Mouse (Mus musculus) mouse trophoblast stem cell (cell line): ENCODE measurements around the gene Cacna2d3.

Experiments used
- in situ Hi-C, 2 experiments: fragments of 300-500 bp; cut with MseI, MboI; formaldehyde crosslinking; loops; 2 replicates in 1 of 2; 3 replicates in 1 of 2; pipeline ENCODE4 v1.15.1; 2025

Gene Cacna2d3

DNA sequence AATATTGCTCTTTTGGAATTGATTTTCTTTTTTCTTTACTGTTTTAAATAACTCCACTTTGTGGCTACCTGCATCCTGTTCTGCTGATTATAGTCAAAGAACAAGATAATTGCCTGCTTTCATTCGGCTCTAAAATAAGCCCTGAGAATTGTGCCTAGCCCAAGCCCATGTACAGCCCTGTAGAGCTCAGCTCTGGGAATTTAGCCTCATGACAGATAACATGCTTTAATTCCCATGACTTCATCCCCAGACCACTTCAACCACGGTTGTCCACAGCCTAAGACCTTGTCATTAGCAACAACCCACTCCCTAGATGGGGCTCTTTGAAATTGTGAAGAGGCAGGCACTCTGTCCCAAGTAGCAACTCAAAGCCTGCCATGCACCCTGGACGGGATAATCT lies 762.6 kb downstream of the Cacna2d3 start:
- in situ Hi-C loops: loop anchor here in 1 of 2 experiments (25.0 kb wide), 1 partner anchor 478 kb away; no protein-coding TSS in a partner anchor

DNA sequence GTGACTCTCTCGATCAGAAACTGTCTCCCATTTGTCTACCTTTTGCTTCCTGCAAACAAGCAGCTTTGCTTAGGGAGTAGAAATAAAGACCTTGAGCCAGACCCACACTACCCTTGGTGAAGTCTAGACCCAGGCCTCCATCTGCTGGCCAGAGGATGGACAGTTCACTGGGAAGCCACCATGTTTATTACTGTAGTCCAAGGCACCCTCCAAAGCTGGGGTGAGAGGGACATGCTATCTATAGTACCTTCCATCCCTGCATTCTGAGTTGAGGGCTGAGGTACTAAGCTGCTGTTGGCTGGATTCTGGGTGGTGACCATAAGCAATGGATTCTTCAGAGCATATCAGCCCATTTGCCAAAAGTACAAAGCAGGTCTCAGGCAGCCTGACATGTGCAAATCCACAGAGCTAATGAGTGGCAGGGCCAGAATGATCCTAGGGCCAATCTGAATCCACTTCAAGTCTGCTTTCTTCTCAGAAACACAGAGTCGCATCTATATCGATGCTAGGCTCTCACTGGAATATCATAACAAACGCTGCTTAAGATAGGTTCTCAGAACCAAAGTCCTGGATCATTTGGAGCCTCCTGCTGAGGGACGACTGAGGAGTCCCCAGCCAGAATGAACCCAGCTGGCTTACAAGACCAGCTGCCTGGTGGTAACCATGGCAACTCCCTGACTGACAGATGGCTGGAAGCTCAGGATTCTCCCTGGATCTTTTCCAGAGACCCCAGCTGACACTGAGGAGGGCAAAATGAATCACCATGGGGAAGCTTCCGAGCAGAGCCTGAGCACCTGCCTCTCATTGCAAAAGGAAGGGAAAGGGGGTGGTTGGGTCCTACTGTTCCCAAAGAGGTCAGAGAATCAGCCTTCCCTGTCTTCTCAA lies 763.3 kb downstream of the Cacna2d3 start:
- in situ Hi-C loops: loop anchor here in 1 of 2 experiments (25.0 kb wide), 1 partner anchor 479 kb away; no protein-coding TSS in a partner anchor

DNA sequence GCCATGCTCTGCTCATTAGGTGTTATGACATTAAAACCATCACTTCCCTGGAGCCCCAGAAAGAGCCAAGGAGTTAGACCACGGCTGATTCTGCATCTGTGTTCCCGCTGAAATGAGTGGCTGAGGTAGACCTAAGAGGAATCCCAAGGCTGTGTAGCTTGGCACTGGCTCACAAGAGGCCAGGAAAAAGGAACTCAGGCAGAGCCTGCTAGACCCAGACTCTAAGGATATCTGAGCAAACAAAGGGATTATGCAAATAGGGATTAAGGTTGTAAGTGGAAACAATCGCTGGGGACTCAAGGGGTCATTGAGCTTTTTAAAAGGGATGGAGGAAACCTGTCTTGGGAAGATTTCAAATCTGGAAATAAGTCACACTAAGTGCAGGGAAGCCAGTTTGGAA lies 766.5 kb downstream of the Cacna2d3 start:
- in situ Hi-C loops: loop anchor here in 1 of 2 experiments (25.0 kb wide), 1 partner anchor 482 kb away; no protein-coding TSS in a partner anchor

DNA sequence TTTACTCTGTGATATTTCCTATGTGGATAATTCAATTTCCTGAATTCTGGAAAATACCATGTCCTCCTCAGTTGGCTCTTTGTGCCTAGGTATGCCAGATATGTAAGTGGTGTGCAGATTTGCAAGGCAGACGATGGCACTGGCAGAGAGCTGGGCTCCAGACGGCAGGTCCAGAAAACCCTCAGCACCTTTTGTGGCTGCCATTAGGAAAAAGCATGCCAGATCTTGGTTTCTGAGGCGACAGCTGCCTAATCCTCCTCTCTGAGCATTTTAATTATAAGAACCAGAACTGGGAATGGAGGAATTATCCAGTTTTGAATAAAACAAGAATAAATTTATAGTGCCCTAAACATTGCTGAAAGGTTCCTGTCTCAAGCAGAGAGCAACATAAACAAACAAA lies 767.1 kb downstream of the Cacna2d3 start:
- in situ Hi-C loops: loop anchor here in 1 of 2 experiments (25.0 kb wide), 1 partner anchor 483 kb away; no protein-coding TSS in a partner anchor

DNA sequence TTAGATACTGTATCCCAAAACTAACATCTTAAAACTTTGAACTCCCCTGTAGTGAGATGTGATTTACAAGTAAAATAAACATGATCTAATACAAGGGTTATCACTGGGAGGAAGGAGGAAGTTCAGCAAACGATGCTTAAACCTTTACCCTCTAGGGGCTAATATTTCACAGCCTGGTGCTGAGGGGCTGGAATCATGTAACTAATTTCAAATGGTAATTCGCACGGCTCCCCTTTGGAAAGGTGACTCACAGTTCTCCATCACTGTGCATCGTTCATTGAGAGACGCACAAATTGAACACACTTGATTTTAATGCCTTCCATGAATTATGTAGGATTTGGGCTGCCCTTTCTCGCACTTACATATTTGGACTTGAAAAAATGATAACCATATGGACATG lies 767.6 kb downstream of the Cacna2d3 start:
- in situ Hi-C loops: loop anchor here in 1 of 2 experiments (25.0 kb wide), 1 partner anchor 483 kb away; no protein-coding TSS in a partner anchor

DNA sequence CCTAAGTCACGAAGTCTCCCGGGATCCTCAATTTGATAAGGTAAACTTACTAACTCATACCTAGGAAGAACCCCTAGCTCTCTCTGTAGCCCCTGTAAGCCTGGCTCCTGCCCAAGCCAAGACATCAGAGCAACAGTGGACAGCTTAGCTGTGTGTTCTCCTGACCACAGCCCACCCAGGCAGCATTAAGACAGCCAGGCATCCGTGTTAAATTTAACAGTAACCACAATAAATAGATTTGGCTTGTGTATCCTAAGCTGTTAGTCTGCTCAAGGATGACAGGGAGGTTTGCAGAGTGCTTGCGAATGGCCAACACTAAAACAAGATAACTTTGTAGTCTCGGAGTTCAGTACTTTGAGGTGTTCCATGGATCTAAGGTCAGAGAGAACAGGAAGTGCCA lies 768.3 kb downstream of the Cacna2d3 start:
- in situ Hi-C loops: loop anchor here in 1 of 2 experiments (25.0 kb wide), 1 partner anchor 484 kb away; no protein-coding TSS in a partner anchor

DNA sequence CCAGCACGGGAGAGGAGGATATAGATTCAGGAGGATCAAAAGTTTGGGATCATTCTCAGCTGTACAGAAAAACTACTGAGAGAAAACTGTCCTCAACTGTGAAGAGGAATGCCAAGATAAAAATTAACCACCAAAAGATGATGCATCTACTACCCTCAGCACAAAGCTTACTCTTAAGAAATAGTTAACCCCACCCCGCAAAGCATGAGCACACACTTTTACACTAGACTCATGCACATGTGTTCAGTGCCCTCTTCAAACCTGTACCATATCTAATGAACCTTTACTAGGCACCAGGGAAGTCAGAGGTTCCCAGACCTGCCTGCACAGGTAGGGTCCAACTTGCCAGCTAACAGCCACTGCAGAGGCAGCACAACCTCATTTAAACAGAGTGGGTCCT lies 771.2 kb downstream of the Cacna2d3 start:
- in situ Hi-C loops: loop anchor here in 1 of 2 experiments (25.0 kb wide), 1 partner anchor 487 kb away; no protein-coding TSS in a partner anchor

DNA sequence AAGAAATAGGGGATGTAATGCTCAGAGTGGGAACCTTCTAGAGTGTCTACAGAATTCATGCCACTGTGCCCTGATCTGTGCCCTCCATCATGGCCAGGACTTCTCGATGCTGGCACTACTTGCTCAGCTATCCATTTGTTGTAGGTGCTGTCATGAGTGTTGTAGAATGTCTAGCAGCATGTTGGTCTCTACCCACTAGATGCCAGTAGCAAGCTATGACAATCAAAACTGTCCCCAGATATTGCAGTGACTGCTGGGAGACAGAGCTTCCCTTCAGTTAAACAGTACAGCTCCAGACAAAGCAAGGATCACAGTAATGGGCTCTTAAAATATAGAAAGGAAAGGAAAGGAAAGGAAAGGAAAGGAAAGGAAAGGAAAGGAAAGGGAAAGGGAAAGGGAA lies 771.9 kb downstream of the Cacna2d3 start:
- in situ Hi-C loops: loop anchor here in 1 of 2 experiments (25.0 kb wide), 1 partner anchor 488 kb away; no protein-coding TSS in a partner anchor

DNA sequence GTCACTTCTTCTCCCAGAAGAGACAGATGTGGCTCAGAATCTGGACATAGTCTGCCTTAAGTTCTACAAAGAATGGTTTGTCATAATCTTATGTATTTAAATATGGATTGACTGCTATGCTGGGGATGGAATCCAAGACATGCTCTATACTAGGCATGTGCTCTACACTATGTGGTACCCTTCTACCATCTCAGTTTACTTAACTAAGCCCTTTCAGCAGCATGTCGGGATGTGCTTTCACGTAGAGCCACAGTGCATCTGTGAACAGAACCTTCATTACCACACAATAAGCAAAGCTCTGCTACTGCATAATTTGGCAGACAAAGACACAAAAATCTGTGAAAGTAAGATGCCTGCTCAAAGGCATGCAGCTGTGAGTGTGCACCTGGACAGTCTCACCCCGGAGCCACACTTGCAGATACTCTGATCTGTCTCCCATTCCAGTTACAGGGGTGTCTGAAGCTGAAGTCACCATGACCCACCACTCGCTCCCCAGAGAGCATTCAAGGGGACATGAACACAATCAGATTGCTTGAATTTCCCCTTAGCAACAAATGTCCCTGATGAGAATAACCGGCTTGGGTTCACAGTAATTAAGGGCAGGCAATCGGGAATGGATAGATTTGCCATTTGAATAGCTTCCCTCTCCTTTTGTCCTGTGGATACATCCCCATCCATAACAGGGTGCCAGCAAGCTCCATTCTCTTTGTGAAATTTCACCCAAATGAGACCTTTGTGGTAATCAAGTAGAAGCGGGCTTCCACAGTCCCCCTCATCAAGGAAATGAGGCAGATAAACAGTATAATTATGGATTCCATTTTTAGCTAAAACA lies 773.4 kb downstream of the Cacna2d3 start:
- in situ Hi-C loops: no loop called here

DNA sequence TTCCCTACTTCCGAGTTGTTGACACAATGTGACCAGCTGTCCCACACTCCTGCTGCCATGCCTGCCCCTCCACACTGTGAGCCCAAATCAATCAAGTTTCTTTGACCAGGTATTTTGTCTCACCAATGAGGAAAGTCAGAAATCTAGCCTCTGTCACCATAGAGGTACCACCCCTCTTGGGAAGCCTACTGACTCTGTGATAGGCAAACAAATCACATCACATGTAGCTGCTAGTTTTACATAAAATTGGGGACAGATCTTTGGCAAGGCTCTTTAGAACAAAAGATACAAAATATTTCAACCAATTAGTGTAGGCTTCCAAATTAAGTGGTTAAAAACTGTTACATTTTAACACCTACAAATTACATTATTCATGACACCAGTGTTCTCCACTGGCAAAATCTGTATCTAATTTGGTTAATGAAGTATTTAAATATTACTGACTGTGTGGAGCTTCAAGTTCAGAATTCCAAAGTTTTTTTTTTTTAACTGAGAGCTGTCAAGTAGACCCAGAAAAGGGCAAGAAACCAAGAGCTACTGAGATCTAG lies 788.8 kb downstream of the Cacna2d3 start:
- in situ Hi-C loops: no loop called here

DNA sequence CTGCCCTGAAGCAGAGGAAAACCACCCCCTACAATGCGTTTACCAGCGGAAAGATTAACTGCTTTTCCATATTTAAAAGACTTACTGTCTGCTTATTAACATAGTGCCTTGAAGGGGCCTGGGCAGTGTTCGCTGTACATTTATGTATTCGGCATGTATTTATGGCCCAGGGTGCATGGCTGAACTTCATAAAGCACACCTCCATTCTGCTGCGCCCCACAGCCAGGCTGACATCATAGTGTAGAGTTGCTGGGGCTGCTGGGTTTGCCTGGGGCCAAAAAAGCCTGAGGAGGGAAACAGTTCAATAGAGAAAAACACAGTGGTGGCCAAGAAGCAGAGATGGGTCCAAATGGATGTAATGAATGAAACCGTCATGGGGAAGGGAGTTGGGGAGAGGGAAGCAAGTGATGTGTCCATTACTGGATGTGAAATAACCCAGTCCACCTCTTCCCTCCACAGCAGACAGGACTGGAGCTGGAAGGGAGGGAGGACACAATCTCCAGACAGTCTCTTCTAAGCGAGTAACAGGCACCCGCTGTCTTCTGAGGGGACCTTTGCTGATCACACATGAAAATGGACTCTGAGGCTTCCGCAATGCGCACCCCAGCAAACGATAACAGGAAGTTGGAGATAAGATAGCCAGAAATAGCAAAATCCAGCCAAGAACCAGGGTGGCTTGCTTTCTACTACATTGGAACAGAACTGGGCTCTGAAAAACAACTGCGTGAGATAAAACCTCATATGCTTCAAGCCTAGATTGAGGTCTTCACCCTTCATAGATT lies 798.3 kb downstream of the Cacna2d3 start:
- in situ Hi-C loops: no loop called here

DNA sequence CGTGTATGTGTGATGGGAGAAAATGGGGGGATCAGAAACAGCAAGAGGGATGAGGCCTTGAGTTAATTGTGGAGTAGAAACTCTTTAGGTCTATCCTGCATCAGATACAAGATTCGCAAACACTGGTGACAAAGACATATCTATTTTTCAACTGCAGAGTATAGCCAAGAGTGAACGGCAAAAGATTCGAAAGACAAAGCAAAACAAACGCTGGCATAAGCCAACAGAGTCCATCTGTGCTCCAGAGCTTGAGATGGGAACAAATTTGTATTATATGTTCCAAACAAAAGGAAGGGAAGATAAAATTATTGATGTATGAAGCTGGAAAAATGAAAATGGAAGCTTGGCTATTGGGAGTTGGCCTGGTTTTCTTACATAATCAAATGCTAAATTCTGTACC lies 802.8 kb downstream of the Cacna2d3 start:
- in situ Hi-C loops: no loop called here

DNA sequence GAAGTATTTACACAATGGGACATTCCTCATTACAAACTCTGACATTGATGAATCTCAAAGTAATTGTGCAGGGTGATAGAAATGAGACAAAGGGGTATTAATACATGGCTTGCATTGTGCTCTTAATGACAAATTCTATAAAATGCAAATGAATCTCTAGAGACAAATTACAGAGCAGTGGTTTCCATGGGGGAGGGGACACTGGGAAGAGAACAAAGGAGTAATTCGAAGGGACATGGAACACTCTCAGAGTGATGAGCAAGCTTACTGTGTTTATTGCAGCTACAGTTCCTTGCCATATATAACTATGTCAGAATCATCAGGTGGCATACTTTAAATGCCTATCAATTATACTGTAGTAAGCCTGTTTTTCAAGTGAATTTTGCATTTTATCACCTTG lies 806.7 kb downstream of the Cacna2d3 start:
- in situ Hi-C loops: no loop called here

DNA sequence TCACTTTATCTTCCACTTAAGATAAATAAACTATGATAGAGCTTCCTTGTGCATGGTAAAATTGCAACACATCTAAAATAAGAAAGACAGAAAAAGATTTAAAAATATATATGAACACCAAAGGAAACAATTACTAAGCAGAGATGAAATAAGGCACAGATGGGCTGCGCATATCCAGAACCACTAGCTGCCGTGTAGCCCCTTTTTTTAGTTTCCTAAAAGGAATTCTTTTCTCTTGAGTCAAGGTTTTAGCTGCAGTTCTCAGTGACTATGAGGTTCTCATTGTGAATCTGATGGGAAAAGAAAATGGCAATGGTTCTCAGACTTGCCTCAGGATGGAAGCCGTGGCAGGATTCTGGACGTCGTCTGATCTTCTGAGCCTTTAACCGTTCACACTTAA lies 814.0 kb downstream of the Cacna2d3 start:
- in situ Hi-C loops: no loop called here

DNA sequence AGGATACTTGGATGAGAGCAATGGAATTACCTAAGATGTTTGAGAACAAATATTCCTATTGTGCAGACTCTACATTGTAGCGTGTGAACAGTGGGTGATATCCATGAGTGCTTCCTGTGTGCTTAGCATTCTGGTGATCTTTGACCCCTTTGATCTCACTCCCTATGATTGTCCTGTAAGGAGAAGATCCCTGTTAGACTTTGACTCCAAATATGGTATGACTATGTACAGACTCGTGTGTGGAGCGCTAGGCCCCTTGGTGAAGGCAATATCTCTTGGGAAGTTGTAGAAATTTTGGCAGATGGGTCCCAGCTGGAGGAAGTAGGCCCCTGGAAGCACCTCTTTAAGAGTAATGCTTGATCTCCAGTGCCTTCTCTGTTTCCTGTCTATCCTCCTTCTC lies 829.1 kb downstream of the Cacna2d3 start:
- in situ Hi-C loops: no loop called here

DNA sequence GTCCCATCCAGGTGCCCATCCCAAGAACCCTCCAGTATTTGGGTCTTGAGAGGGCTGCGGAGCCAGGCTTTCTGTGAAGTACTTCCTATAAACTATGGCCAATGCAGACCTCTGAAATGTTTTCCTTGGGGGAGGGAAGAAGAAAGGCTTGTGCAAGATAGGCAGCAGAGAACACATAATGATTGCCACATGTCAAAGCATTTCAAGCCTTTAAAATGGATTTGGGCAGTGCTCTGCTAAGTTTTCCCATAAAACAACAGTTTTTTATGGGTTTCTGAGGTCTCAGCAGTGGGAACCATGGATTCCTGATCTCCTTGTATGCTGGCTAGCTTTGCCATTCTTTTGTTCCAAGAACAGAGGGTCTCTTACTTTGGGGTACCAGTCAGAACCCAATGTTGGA lies 834.3 kb downstream of the Cacna2d3 start:
- in situ Hi-C loops: no loop called here

DNA sequence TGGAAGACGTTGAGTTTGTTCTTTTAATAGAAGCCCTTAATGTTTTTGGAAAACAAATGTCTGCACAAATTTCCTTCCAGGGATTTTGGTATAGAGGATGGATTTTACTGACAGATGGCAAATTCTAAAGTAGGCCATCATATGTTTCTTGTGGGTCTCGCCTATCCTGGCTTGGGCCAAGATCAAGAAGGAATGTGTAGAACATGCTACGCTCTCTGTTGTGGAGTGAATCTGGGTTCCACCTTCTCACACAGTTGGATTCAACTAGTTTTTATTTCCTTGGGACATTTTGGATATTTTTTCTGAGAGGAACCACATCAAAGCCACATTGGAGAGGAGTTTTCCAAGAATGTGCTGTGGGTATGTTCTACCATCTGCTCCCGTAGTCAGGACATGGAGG lies 835.0 kb downstream of the Cacna2d3 start:
- in situ Hi-C loops: no loop called here

DNA sequence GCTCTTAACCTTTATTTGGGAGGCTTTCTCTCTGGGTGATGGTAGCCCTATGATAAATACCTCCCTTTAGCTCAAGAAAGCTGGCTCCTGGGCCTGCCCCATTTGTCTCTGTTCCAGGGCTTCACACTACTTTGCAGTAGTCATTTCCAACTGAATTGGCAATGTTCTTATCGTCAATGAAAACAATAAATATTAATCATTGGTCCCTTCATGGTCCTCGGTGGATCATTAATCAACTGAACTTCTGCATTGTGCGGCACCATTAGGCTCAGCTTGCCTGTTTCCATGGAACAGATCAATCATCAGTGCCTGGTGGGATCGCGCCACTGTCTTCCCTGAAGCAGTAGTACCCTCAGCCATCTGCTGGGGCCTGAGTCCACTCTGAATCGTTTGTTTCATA lies 850.7 kb downstream of the Cacna2d3 start:
- in situ Hi-C loops: no loop called here

DNA sequence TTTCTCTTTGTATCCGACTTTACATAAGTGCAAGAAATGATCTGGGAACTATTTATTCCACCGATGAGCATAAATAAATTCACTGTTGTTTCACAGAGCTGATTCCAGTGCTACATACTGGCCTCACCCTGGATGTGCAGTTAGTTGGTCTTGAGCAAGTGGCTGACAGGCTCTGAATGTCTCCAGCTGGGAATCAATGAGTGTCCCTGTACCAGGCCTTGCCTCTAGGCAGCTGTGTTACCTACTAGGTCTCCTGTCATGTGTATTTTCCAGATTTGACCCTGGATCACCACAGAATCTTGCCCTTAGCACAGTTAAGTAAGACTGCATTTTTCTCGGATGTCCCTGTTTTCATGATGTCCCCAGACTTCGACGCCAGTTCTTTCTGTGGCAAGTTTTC lies 851.3 kb downstream of the Cacna2d3 start:
- in situ Hi-C loops: no loop called here

DNA sequence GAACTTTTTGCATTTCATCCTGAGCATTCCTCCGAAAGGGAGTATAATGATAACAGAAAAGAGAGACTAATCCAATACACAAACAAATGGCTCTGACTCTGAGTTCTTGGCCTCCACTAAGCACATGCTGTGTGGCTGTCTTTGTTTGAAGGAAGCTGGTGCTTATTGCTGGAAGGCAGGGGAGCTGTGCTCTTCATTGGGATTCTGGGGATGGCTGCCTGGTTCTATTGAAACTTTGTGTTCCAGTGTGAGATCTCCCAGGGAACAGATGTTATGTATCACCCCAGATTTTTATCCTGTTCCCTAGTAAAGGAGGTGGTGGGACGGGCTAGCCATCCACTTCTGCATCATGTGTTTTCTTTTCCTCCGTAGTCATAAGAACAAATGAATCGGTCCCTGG lies 856.7 kb downstream of the Cacna2d3 start:
- in situ Hi-C loops: no loop called here

DNA sequence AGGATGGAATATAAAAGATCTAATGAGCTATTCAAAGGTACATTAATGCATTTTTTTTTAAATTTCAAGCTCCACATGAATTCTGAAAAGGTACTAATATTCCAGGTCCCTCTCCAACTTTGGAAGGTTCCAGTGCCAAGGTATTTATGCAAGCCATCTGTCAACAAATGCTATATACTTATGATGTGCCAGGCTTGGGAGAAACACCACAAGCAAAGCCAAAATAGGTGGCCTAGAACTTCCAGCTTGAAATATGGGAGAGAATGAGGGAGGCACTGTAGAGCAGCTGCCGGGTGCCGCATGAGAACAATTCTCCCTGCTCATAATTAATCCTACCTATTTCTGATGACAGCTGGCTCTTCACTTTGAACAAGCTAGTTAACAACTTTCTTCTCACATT lies 860.5 kb downstream of the Cacna2d3 start:
- in situ Hi-C loops: no loop called here
